Mouse (Mus musculus) heart, embryonic 15.5 days (tissue): ENCODE results near the gene Olfr279. TPM values are rescaled to one million over a fixed set of nuclear protein-coding genes. Genes with fewer than 3 reads are reported as not detected.

Experiments
- ATAC-seq: fragments of 200-750 bp; cut with Nextera tagmentation; replicated peaks from 2 replicates; pipeline ENCODE4 v1.8.0; 2017; ENCODE audit warnings: low read depth, moderate TSS enrichment; ENCODE audit not compliant: insufficient number of reproducible peaks, insufficient read depth, low FRiP score
- H3K27ac ChIP-seq: fragments of 300-500 bp; sonication (generic); 2 replicates; pipeline ENCODE4 v1.5.1; 2015; ENCODE audit warnings: mild to moderate bottlenecking, inconsistent platforms
- H3K27me3 ChIP-seq: fragments of 300-500 bp; sonication (generic); 2 replicates; pipeline ENCODE4 v1.6.1; 2015; ENCODE audit warnings: inconsistent platforms
- H3K36me3 ChIP-seq: fragments of 300-500 bp; sonication (generic); 2 replicates; pipeline ENCODE4 v1.6.1; 2015; ENCODE audit warnings: mild to moderate bottlenecking, inconsistent platforms
- H3K4me1 ChIP-seq: fragments of 300-500 bp; sonication (generic); replicated peaks from 2 replicates; pipeline ENCODE4 v1.6.1; 2015; ENCODE audit warnings: inconsistent platforms
- H3K4me2 ChIP-seq: fragments of 300-500 bp; sonication (generic); 2 replicates; pipeline ENCODE4 v1.6.1; 2015; ENCODE audit warnings: inconsistent platforms, mild to moderate bottlenecking, moderate library complexity
- H3K4me3 ChIP-seq: fragments of 300-500 bp; sonication (generic); 2 replicates; pipeline ENCODE4 v1.5.1; 2015; ENCODE audit warnings: mild to moderate bottlenecking, inconsistent platforms
- H3K9ac ChIP-seq: fragments of 300-500 bp; sonication (generic); 2 replicates; pipeline ENCODE4 v1.6.1; 2015; ENCODE audit warnings: mild to moderate bottlenecking, inconsistent platforms
- H3K9me3 ChIP-seq: fragments of 300-500 bp; sonication (generic); replicated peaks from 2 replicates; pipeline ENCODE4 v1.6.1; 2016; ENCODE audit warnings: inconsistent platforms
- WGBS: fragments of 180-500 bp; shearing (Covaris S2); methylation state at CpG from one replicate; pipeline ENCODE4 v1.1.7; 2015; ENCODE audit warnings: mixed read lengths; 5-methylcytosine and 5-hydroxymethylcytosine counted together
- polyA plus RNA-seq: library from polyadenylated mRNA; unstranded; fragments of >200 nt; fragmentation: Nextera tagmentation; extraction: Ambion mirVana; gene quantifications from 2 replicates; pipeline ENCODE4 v1.2.1, GENCODE M21; 2015

Gene Olfr279
- not detected in 2 replicates for polyA plus RNA-seq

- Histone ChIP-seq H3K9me3 (no peaks in the 10 kb centered on the region), H3K4me1 (no peaks in the 10 kb centered on the region), H3K4me2 (no peak within 1 kb of the TSS), H3K27ac (no peak within 1 kb of the TSS), H3K27me3 (no peaks in the 10 kb centered on the region), H3K4me3 (no peak within 1 kb of the TSS), H3K36me3 (no peaks in the 10 kb centered on the region), H3K9ac (no peak within 1 kb of the TSS)
- WGBS, result 46% methylated on average over 4 of the region's 4 CpGs
- no peak for ATAC-seq
Measured at GRCm38 (mm10) chr15:98492102-98492501, at the start of gene Olfr279. Gene Olfr279 (plus strand): TSS chr15:98492402.

DNA sequence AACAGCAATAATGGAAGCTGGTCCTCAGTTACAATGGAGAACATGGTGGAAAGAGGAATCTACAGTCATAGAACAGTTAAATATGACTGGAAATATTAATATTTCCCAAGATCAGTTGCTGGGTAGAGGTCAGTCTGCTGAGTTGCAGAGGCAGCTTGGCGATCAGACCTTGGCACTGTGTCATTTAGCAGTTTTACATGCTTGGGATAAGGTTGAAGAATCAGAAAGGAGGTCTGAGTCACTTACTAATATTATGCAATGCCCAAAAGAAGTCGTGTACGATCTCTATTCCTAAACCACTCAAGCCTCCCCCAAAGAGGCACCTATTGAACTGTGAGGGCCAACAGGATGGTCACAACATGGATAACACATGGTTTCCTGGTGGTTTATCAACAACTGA lies 47.6 kb upstream of the Olfr279 start:
- Histone ChIP-seq H3K4me2 (no peak overlapping the region), H3K4me1 (no peaks in the 10 kb centered on the region), H3K4me3 (no peak overlapping the region), H3K27ac (no peak overlapping the region), H3K27me3 (no peaks in the 10 kb centered on the region), H3K36me3 (no peaks in the 10 kb centered on the region), H3K9ac (no peak overlapping the region), H3K9me3 (no peaks in the 10 kb centered on the region)
- 73% methylated on average over 3 of the region's 3 CpGs for whole genome bisulfite sequencing
- no peak for ATAC-seq

GRCm38 (mm10) chr15:98448521-98448920 lies 43.7 kb upstream of the Olfr279 start:
- Histone ChIP-seq H3K36me3 (no peaks in the 10 kb centered on the region), H3K27me3 (no peaks in the 10 kb centered on the region), H3K4me1 (no peaks in the 10 kb centered on the region), H3K4me2 (no peak overlapping the region), H3K27ac (no peak overlapping the region), H3K4me3 (no peak overlapping the region), H3K9ac (no peak overlapping the region), H3K9me3 (no peaks in the 10 kb centered on the region)
- 54% methylated on average over 4 of the region's 4 CpGs for WGBS
- no peak for ATAC-seq

GRCm38 (mm10) chr15:98452288-98452687 lies 39.9 kb upstream of the Olfr279 start, which contains the start of gene Olfr281:
Gene Olfr281 (plus strand): TSS chr15:98452588.
- H3K4me1 ChIP-seq, result no peaks in the 10 kb centered on the region
- H3K4me3 ChIP-seq, result no peak within 1 kb of the TSS
- WGBS, result 80% methylated on average over 7 of the region's 7 CpGs
- no peak for ATAC-seq
- H3K36me3 ChIP-seq, result no peaks in the 10 kb centered on the region
- H3K27ac ChIP-seq, result no peak within 1 kb of the TSS
- no peak within 1 kb of the TSS for H3K9ac ChIP-seq
- H3K4me2 ChIP-seq, result no peak within 1 kb of the TSS
- H3K27me3 ChIP-seq, result no peaks in the 10 kb centered on the region
- H3K9me3 ChIP-seq, result no peaks in the 10 kb centered on the region

DNA sequence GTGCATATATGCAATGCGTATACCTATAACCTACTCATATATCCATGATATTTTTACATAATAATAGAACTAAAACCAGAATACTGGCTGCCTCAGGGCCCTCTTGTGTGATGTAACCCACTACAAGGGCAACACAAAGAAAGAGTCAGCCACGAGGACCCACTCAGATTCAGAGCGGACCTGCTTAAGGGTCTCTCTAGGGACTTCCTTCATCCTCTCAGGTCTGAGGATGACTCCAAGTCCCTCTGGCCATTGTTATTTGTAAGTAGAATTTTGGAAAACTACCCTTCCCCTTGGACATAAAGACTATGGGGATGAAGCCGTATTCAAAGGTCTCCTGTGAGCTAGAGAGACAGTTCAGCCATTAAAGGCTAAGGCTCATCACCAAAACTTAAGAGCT lies 22.6 kb upstream of the Olfr279 start, which contains the start of gene OR5BS1P:
TSS of gene OR5BS1P (plus strand) at position 301 of the 400 bp plus-strand sequence.
- Histone ChIP-seq H3K9me3 (no peaks in the 10 kb centered on the region), H3K27me3 (no peaks in the 10 kb centered on the region), H3K4me1 (no peaks in the 10 kb centered on the region), H3K27ac (no peak within 1 kb of the TSS), H3K9ac (no peak within 1 kb of the TSS), H3K4me2 (no peak within 1 kb of the TSS), H3K36me3 (no peaks in the 10 kb centered on the region), H3K4me3 (no peak within 1 kb of the TSS)
- ATAC-seq, result no peak
- WGBS, result 84% methylated on average over 4 of the region's 4 CpGs

DNA sequence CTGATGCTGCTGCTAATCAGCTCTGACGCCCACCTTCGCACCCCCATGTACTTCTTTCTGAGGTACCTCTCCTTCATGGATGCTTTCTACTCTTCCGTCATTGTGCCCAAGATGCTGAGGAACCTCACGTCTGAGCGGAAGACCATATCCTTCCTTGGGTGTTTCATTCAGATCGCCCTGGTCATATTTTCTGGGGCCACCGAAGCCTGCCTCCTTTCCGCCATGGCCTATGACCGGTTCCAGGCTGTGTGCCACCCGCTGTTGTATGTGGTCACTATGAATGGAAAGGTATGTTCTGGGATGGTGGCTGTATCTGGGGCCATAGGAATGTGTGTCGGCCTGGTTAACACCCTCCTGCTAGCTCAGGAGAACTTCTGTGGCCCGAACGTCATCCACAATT lies 20.7 kb upstream of the Olfr279 start:
- no peak overlapping the region for H3K27ac ChIP-seq
- no peaks in the 10 kb centered on the region for H3K4me1 ChIP-seq
- ATAC-seq, result no peak
- H3K9me3 ChIP-seq, result no peaks in the 10 kb centered on the region
- no peaks in the 10 kb centered on the region for H3K36me3 ChIP-seq
- no peaks in the 10 kb centered on the region for H3K27me3 ChIP-seq
- no peak overlapping the region for H3K9ac ChIP-seq
- WGBS, result 84% methylated on average over 13 of the region's 13 CpGs
- H3K4me2 ChIP-seq, result no peak overlapping the region
- no peak overlapping the region for H3K4me3 ChIP-seq

DNA sequence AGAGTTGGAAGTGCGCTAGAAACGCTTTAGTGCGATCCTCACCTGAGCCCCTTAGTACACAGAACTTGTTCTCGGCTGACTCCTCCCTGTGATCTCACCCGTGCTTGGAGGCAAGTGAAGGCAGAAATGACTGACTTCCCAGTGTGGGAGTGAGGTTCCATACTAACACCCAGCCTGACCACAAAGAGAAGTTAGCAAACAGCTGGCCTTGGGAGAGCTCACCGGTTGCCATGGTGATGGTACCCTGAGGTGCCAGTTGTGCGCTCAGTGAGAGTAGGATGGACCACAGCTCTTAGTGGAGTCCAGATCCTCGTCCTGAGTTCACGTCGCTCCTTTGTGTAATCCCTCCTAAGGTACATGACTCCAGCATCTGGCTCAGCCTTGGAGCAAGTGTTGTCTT lies 17.2 kb upstream of the Olfr279 start:
- no peak overlapping the region for H3K27ac ChIP-seq
- H3K36me3 ChIP-seq, result no peaks in the 10 kb centered on the region
- no peak overlapping the region for H3K4me2 ChIP-seq
- 78% methylated on average over 10 of the region's 10 CpGs for WGBS
- H3K4me1 ChIP-seq, result no peaks in the 10 kb centered on the region
- H3K9ac ChIP-seq, result no peak overlapping the region
- 0 out of 2 replicates have a peak, but pooled peaks cover 3% of the 10 kb centered on the region for H3K27me3 ChIP-seq
- H3K4me3 ChIP-seq, result no peak overlapping the region
- ATAC-seq, result no peak
- H3K9me3 ChIP-seq, result no peaks in the 10 kb centered on the region

GRCm38 (mm10) chr15:98475382-98475781 lies 16.8 kb upstream of the Olfr279 start:
- WGBS, result 49% methylated on average over 10 of the region's 10 CpGs
- Histone ChIP-seq H3K4me2 (no peak overlapping the region), H3K27me3 (0 out of 2 replicates have a peak, but pooled peaks cover 3% of the 10 kb centered on the region), H3K27ac (no peak overlapping the region), H3K9ac (no peak overlapping the region), H3K9me3 (no peaks in the 10 kb centered on the region), H3K36me3 (no peaks in the 10 kb centered on the region), H3K4me1 (no peaks in the 10 kb centered on the region), H3K4me3 (no peak overlapping the region)
- no peak for ATAC-seq

DNA sequence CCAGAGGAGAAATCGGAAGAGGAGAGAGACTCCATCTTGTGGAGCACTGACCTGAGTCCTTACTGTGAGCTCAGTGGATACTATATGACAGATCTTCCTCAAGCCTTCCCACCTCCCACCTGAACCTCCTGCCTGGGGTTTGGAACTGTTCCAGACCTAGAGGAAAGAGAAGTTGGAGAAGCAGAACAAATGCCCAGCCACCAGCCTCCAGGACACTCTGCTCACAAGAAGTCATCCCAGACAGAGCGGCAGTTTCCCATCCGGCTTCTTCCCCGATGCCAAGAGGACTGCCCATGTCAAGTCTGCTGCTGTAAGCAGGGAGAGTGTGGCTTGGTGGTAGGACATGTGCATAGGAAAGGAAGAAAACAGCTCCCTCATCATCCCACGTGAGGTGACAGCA lies 15.9 kb upstream of the Olfr279 start:
- H3K27ac ChIP-seq, result no peak overlapping the region
- no peaks in the 10 kb centered on the region for H3K9me3 ChIP-seq
- ATAC-seq, result no peak
- H3K9ac ChIP-seq, result no peak overlapping the region
- no peaks in the 10 kb centered on the region for H3K36me3 ChIP-seq
- H3K4me1 ChIP-seq, result no peaks in the 10 kb centered on the region
- 79% methylated on average over 5 of the region's 5 CpGs for WGBS
- H3K4me2 ChIP-seq, result no peak overlapping the region
- 0 out of 2 replicates have a peak, but pooled peaks cover 3% of the 10 kb centered on the region for H3K27me3 ChIP-seq
- H3K4me3 ChIP-seq, result no peak overlapping the region

DNA sequence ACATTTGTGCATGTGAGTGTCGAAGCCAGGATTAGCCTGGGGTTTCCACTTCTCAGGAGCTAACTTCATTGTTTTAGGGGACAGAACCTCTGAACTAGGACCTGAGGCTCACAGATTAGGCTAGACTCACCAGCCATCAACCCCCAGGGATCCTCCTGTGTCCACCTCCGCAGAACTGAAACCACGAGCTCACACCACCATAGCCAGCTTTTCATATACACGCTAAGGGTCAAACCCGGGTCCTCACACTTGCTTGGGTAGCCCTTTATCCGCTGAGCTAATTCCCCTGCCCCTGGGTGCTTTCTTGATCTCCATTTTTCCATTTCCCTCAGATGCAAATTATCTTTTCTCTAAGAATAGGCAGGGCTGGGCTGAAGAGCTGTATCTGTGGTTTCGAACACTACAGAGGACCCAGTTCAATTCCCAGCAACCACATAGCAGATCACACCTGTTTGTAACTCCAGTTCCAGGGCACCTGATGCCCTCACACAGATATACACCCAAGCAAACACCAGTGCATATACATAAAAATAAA lies 12.6 kb upstream of the Olfr279 start:
- no peaks in the 10 kb centered on the region for H3K36me3 ChIP-seq
- H3K9me3 ChIP-seq, result no peaks in the 10 kb centered on the region
- H3K4me2 ChIP-seq, result no peak overlapping the region
- H3K4me1 ChIP-seq, result no peaks in the 10 kb centered on the region; the same call in 1 of the 2 replicates
- H3K27me3 ChIP-seq, result 0 out of 2 replicates have a peak, but pooled peaks cover 3% of the 10 kb centered on the region
- H3K9ac ChIP-seq, result no peak overlapping the region
- no peak overlapping the region for H3K4me3 ChIP-seq
- H3K27ac ChIP-seq, result no peak overlapping the region
- 68% methylated on average over 7 of the region's 7 CpGs for WGBS
- no peak for ATAC-seq

DNA sequence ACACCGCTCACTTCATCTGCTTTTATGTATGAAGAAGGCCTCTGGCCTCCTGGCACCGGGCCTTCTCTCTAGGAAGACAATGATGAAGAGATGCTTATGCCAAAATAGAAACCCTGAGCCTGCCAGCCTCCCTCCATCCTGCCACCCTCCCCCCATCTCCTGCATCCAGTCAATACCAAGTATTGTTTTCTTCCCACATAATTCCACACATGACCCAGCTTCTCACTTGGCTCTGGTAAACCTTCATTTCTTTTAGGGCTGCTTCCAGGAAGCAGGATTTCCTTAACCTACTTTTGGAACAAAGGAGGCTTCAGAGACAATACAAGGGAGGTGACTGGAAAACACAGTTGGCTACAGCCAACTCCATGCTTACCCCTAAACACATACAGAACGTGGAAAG lies 9.5 kb upstream of the Olfr279 start, which contains the start of gene Lalba:
TSS of gene Lalba (minus strand) at position 21 of the 400 bp plus-strand sequence.
- Histone ChIP-seq H3K4me1 (no peaks in the 10 kb centered on the region; the same call in 1 of the 2 replicates), H3K27ac (no peak within 1 kb of the TSS), H3K9ac (no peak within 1 kb of the TSS), H3K4me3 (no peak within 1 kb of the TSS), H3K9me3 (no peaks in the 10 kb centered on the region), H3K4me2 (no peak within 1 kb of the TSS), H3K36me3 (no peaks in the 10 kb centered on the region), H3K27me3 (0 out of 2 replicates have a peak, but pooled peaks cover 3% of the 10 kb centered on the region)
- WGBS, result 47% methylated on average over 3 of the region's 3 CpGs
- ATAC-seq, result no peak
